Mouse (Mus musculus) B cell, adult 2 months (primary cell): Measurements from ENCODE around the gene Etfb.

ENCODE experiments used
- DNase-seq, 2 experiments: peaks; one replicate each; pipeline ENCODE4 v3.0.0; 2022

Etfb gene

GRCm38 (mm10) chr7:43449811-43450210, 5.9 kb downstream of the Etfb start:
- DNase-seq: no peak

GRCm38 (mm10) chr7:43451726-43452125, 7.8 kb downstream of the Etfb start:
- no peak for DNase-seq

- peak; percentile 58 to 65 for DNase-seq
These were observed 8.7 kb downstream of the Etfb start for GRCm38 (mm10) chr7:43452609-43453008.

- no peak for DNase-seq
These were observed 9.9 kb downstream of the Etfb start for GRCm38 (mm10) chr7:43453599-43454355.

GRCm38 (mm10) chr7:43454371-43454770, 10.5 kb downstream of the Etfb start:
- DNase-seq: no peak

GRCm38 (mm10) chr7:43462851-43463250, 19.0 kb downstream of the Etfb start, which contains the start of gene Vsig10l:
Vsig10l (plus strand) TSS chr7:43463151.
- DNase-seq: no peak

- DNase-seq: no peak
These were observed 20.1 kb downstream of the Etfb start for GRCm38 (mm10) chr7:43463976-43464375.

- no peak for DNase-seq
These were observed 21.0 kb downstream of the Etfb start for GRCm38 (mm10) chr7:43464864-43465343.

GRCm38 (mm10) chr7:43465344-43466098, 21.6 kb downstream of the Etfb start:
- DNase-seq: peak; percentile 96 to 97

- DNase-seq: peak; percentile 87 to 89
These were observed 22.3 kb downstream of the Etfb start for GRCm38 (mm10) chr7:43466099-43466694.

- DNase-seq: peak; percentile 78 to 79
These were observed 26.5 kb downstream of the Etfb start for GRCm38 (mm10) chr7:43470373-43470772.

GRCm38 (mm10) chr7:43475706-43476105, 31.8 kb downstream of the Etfb start:
- peak; percentile 76 to 78 for DNase-seq

GRCm38 (mm10) chr7:43476376-43476775, 32.5 kb downstream of the Etfb start:
- no peak for DNase-seq

- no peak for DNase-seq
These were observed 37.3 kb downstream of the Etfb start for GRCm38 (mm10) chr7:43481191-43481590.

- DNase-seq: no peak
These were observed 38.3 kb downstream of the Etfb start for GRCm38 (mm10) chr7:43482090-43482716.

GRCm38 (mm10) chr7:43483236-43483635, 39.4 kb downstream of the Etfb start:
- no peak for DNase-seq

- no peak for DNase-seq
These were observed 44.8 kb downstream of the Etfb start for GRCm38 (mm10) chr7:43488646-43489045.

- DNase-seq: no peak
These were observed 45.8 kb downstream of the Etfb start, which contains the start of gene Iglon5 for GRCm38 (mm10) chr7:43489631-43490125. Iglon5 (minus strand) TSS chr7:43490075.

- DNase-seq: no peak
These were observed 46.3 kb downstream of the Etfb start for GRCm38 (mm10) chr7:43490182-43490584.

GRCm38 (mm10) chr7:43490861-43491260, 47.0 kb downstream of the Etfb start:
- DNase-seq: no peak

- peak in 1 of 2 experiments; percentile 22 for DNase-seq
These were observed 51.6 kb downstream of the Etfb start for GRCm38 (mm10) chr7:43495343-43496021.
